Mouse (Mus musculus) adrenal gland, postnatal 10 days (tissue): ENCODE measurements around the gene Slc25a24. TPM values are rescaled to one million over a fixed set of nuclear protein-coding genes. Genes with fewer than 3 reads are reported as not detected.

Experiments
- DNase-seq: peaks from one replicate; pipeline ENCODE4 v3.0.0; 2021; ENCODE audit warnings: mixed read lengths
- long read RNA-seq, 2 experiments: library from polyadenylated mRNA; stranded (forward); transcript quantifications; one replicate each; pipeline ENCODE4 v2.0.0; 2021
- total RNA-seq, 2 experiments: library from RNA; stranded (reverse); gene quantifications; 2 replicates each; pipeline ENCODE4 v1.2.3; 2021

Slc25a24 gene
- 10 to 100 TPM; 26.8 to 31.8 TPM for total RNA-seq
- long read RNA-seq, experiment 1, partial matches to known transcripts, result 4 of 8 reads
- long read RNA-seq, experiment 1, other reads (novel, unspliced or antisense), result 1 of 8 reads
- long read RNA-seq, experiment 2, partial matches to known transcripts, result 0 of 1 reads
- long read RNA-seq, experiment 2, other reads (novel, unspliced or antisense), result 0 of 1 reads

DNA sequence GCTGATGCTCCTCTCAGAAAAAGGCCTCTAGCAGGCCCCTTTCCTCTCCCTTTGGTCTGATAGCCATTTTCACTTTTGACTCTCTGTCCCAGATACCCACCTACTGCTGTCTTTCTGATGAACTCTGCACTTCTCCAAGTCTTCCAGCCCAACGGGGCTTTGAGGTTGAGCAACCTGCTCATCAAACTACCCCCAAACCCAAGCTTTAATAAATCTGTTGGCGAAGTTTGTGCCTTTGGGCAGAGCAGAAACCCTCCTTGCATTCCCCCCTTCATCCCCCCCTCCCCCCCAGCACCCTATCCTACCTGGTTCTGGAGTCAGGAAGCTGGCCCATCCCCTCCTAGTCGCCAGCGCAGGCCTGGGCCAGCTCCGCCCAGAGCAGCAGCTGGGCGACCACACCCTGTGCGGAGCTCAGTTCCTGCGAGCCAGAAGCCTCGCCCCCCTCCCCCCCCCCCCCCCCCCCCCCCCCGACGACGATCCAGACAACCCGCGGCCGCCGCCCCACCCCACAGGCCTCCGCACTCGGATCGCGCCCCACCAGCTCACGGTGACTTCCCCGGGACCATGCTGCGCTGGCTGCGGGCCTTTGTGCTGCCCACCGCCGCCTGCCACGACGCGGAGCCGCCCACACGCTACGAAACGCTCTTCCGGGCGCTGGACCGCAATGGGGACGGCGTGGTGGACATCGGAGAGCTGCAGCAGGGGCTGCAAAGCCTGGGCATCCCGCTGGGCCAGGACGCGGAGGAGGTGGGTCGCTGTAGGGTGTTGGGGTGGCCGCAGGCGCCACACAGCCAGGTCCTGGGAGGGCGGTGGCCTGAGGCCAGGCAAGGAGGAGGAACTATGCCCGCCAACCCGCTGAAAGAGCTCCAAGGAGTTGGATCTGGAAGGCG, at the start of gene Slc25a24:
Gene Slc25a24 (plus strand): TSS at position 509 of the 890 bp plus-strand sequence.
- peak; percentile 68 for DNase-seq

DNA sequence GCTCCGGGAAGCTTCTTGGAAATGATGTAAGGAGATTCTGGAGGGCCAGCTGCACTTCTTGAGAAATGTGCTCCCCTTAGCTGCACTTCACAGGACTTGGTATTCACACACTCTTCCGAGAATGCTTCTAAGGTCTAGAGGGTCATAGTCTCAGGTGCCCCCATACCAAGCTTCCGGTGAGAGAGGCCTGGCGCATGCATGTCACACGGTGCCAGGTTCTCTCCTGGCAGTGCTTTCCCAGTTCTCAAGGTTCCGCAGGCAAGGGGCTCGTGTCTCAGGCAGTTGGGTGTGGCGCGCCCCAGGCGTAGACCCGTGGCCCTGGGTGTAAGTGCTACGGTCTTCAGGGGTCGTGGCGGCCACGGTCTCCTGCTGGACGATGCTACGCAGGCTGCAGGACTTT, 42.8 kb upstream of the Slc25a24 start, which contains the start of gene Slc25a54:
Gene Slc25a54 (plus strand): TSS at position 301 of the 400 bp plus-strand sequence.
- no peak for DNase-seq

DNA sequence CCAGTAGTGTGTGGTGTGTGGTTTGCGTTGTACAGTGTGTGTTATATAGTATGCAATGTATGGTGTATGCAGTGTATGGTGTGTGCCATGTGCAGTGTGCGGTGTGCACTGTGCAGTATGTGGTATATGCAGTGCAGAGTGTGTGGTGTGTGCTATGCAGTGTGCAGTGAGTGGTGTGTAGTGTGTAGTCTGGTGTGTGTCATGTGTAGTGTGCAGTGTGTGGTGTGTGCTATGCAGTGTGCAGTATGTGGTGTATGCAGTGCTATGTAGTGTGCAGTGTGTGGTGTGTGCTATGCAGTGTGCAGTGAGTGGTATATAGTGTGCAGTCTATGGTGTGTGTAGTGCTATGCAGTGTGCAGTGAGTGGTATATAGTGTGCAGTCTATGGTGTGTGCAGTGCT, 38.5 kb upstream of the Slc25a24 start:
- no peak for DNase-seq

DNA sequence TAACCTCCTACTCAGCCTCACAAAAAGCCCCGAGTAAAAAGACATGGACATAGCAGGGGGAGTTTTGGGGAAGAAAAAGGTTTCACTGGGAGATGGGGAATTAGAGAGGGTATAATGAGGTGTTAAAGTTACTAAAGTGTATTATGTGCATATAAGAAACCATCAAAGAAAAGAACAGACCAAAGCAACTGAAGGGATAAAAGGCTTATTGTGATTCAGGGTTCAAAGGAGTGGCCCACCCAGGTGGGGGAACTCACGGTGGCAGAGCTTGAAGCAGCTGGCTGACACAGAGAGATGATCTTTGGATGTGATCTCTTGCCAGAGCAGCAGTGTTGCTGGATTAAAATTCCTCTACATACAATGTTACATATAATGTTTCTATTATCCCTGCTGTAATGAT, 34.5 kb upstream of the Slc25a24 start:
- DNase-seq, result no peak

DNA sequence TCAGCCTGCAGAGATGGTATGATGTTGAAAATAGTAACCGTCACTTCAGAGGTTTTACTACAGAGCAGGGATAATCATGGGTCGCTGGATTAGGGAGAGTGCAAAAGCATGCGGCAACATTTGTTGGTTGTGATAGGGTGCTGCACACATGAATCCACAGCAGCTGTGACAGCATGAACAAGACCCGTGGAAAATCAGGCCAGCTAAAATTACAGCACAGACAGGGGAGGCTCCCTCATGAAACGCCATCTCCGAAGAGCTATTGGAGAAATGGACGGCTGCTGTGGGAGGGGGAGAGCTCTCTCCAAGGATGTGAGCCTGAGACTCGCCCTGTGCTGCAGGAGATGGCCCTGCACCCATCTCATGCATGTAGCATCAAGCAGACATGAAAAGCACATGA, 18.2 kb upstream of the Slc25a24 start:
- no peak for DNase-seq

DNA sequence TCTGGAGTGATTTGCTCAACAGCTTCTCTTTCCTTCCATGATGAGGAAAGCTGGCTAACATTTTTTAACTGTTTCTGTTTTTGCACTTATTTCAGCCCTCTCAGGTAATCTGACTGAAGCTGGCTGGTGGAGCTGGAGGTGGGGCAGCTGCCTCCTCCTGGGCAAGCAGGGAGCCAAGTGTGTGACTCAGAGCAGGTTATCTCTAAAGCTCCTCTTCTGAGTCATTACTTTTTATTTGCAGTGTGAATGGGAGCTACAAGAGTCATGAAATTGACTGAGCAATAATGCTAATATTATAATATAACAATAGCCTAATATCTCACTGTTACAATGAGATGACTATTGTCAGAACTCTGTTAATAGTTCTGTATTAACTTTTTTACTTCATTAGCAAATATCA, 5.8 kb upstream of the Slc25a24 start:
- no peak for DNase-seq

DNA sequence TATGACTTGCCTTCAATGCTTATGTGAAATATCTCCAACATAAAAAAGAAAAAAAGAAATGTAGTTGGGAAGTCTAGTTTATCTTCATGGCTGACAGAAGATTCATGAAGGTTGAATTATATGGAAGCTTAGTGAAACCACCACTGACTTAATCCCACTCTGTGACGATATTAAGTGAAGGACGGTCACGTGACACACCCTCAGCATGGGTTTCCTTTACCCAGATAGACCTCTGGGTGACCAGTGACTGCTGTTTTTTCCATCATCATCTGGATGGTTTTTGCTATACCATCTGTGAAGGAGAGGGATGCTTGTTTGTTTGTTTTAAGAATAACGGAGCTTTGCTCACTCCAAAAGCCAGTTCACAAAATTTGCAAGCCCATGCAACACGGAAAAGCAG, 3.4 kb upstream of the Slc25a24 start:
- DNase-seq, result no peak

DNA sequence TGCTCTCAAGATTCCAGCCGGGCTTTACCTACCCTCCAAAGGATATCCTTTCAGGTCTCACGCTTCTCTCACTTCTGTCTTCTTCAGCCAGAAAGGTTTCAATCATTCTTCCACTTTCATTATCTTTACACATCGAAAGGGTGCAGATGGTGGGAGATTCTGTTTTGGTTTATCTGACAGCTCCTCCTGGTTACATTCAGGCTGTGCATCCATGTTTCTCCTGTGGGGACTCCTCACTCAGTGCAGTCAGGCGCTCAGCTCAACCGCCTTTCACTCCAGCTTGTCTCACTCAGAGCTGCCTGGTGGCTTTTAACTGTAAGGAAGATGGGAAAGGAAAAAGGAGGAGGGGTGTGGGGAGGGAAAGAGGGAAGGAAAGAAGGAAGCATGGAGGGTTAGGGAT, 3.0 kb upstream of the Slc25a24 start:
- no peak for DNase-seq

DNA sequence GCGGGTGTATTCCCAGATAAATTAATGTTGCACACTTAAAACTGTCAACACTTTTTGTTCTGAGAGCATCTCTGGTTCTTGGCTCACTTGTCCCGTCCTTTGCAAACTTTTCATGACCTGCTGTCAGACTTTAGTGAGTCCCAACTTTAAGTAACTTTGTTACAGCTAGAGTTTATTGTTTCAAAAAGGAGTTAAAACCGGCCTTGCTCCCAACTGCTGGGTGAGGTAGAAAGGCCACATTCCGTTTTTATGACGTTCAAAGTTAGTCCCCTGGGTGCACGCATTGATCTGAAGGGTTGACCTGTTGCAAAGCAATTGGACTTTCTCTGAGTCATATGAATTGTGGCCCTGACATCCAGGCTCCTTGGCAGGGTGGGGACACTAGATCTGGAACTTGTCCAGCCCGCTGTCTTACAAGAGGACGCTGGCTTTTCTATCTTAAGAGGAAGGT, 607 bp downstream of the Slc25a24 start:
- DNase-seq, result peak; percentile 75

DNA sequence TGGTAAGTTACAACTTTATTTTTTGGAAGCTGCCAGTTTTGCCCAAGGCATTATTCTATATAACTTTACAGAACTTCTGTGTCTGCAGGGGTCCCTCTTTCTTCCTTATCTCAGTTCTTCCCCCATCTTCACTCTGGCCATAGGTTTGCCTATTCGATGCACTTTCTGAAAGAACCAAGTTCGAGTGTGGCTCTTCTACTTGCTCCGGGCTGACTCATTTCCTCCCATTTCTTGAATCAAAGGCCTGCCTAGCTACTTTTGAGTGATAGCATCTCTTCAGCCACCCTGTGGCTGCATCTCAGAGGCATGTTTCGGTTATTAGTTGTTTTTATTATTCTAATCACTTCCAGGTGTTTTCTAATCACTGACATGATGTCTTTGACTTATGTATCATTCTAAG, 1.1 kb downstream of the Slc25a24 start:
- DNase-seq, result no peak

DNA sequence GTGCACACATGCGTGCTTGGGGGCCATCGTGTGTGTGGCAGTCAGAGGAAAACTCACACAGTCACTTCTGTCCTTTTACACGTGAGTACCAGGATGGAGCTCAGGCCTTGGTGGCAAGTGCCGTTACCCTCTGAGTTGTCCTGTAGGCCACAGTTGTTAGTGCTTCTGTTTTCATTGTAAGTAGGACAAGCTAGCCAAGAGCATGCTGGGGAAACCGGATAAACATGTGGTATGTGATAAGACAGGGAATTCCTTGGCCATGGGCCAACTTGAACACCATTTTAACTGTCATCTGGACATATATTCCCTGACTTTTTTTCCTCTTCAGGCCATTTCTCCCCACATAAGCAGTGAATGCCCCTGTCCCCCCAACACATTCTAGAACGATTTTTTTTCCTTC, 2.6 kb downstream of the Slc25a24 start:
- no peak for DNase-seq

DNA sequence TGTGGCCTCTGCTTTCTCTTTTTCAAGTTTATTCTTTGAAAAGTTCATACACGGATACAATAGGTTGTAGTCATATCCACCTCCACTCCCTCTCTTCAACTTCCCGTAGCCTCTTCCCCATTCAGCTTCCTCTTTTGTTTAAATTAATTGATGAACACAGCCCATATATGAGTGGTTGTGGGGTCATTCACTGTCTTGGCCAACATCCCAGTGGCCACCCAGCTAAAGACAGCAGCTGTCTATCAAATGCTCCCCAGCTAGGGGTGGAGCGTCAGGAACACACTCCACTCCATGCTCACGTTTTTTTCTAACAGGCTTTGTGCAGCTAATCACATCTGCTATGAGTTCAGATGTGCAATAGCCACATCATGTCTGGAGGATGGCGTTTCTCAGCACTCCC, 6.8 kb downstream of the Slc25a24 start:
- DNase-seq, result no peak

DNA sequence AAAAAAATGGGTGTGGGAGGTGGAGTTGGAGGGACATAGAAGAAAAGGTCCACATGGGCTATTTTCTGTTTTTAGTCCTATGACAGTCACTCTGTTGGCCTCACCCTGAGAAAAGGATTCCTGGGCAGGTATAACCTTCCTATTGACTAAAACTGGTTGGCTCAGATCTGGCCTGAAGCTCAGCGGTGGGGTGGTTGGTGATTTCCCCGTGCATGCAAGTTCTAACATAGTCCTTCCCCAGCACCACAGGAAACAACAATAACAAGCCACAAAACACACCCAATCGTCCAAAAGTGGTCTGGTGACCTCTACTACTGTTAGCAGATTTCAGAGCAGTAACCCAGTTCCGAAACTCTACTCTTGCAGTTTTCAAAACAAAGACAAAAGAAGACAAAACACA, 10.0 kb downstream of the Slc25a24 start:
- no peak for DNase-seq

DNA sequence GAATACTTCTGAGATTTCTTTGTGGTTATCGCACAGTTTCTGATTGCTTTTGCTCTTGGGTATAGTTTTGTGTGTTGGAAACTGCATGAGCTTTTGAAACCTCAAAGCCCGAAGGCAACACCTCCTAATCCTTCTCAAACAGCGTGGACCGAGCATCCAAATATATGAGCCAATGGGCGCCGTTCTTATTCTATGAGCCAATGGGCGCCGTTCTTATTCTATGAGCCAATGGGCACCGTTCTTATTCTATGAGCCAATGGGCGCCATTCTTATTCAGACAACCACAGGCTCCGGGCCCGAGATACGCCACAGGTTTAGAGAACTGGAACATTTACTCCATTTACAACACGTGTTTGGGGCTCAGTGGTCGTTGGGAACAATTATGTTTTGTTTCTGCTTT, 11.1 kb downstream of the Slc25a24 start:
- DNase-seq, result no peak

DNA sequence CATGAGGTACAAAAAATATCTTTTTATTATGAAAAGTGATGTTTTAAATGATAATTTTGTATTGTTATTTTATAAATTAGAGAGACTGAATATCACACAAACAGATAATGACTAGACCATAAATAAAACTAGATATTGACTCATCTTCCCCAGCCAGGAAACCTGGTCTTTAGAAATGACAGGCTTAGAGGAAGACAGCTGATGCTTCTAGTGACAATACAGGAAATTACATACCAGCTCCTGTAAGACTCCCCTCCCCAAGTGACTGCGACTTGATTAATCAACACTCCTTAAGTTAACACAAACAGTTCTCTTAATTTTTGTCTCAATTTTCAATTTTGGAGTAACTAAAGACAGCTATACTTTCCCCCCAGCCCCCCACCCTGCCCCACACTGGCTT, 12.4 kb downstream of the Slc25a24 start:
- no peak for DNase-seq

DNA sequence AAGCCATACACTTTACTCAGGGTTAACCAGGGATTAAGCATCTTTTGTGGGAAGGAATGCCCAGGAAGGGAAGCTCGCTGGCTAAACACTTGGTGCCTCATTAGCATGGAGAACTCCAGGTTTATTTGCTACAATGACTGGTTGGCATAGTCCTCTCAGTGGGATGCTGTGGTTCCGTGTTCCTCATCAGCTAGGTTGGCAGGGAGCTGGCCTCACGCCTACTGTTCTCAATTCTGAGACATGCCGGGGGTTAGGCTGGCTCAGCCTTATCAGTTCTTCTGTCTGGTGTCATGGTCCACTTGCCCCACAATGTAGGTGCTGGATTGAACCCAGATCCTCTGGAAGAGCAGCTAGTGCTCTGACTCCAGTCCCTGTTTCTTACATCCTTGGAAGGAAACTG, 29.6 kb downstream of the Slc25a24 start:
- no peak for DNase-seq

DNA sequence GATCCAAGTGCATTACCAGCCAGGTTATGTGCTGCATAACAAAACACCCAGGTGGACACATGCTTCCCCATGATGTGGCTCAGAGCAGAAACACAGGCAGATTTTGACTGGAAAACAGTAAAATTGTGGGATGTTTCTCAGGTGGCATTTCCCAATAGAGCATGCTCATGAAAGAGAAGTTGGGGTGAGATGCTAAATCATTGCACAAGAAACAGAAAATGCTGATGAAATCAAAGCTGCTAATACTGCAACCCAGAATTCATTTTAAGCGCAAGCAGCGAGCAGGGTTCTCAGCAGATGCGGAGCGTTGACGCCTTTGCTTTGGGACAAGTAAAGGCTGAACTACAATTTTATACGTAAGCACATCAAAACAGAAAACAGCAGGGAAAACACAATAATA, 30.5 kb downstream of the Slc25a24 start:
- no peak for DNase-seq

DNA sequence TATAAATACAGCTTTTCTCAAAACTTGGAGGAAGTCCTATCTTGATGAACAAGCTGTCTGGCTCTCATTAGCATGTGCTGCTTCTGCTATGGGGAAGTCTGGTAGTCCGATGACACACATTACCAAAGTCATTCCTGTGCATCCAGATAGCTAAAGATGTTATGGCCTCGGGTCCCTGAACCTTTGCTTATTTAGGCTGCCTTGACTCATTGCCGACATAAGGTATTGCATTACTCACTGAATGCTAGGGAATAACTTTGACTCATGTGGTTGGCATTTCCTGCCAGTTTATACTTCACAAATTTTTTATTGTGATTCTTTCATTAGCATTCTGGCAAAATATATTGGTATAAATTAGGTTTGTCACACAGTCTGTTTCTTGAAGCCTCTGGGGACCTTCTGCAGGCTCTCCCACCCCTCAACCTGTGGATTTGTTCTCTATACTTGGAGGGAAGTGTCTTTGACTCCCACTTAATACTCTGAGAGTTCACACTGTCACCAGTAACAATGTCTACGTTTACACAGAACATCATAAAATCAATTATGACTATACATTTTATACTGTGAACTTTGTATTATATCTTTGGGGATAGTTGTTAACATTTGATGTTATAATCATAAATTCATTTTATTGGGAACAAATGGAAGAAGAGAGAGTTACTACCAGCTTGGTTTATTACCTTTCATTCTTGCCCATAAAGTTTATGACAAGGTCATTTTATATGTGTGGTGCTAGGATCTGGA, 33.1 kb downstream of the Slc25a24 start:
- no peak for DNase-seq

DNA sequence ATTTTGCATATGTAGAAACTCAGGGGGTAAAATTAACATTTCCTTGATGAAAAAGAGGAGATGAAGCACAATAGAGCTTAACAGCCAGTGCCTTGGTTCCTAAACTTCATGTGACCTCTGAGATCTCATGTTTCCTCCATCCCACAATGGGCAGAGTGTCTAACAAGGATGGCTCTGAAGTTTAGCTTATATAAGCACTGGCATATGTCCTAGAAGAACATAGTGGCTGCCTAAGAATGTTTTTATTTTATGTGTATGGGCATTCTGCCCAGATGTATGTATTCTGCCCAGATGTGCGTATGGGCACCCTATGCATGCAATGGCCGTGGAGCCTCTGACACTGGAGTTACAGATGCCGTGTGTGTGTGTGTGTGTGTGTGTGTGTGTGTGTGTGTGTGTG, 34.5 kb downstream of the Slc25a24 start:
- no peak for DNase-seq

DNA sequence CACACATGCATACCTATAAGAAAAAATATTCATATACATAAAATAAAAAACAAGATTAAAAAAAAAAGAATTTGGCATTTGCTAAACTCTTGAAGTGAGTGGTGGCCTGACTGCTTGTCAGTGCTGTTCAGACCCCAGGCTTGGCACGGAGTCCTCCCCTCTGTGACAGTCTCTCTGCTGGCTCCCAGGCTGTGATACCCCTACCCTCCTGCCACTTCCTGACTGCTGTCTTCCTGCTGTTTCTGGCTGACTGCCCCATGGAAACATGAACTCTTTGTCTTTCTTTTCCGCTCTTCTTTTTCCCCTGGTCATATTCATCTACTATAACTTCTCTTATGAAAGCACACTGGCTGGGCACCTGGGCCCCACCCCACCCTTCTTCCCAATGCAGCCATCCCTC, 41.1 kb downstream of the Slc25a24 start:
- DNase-seq, result no peak

DNA sequence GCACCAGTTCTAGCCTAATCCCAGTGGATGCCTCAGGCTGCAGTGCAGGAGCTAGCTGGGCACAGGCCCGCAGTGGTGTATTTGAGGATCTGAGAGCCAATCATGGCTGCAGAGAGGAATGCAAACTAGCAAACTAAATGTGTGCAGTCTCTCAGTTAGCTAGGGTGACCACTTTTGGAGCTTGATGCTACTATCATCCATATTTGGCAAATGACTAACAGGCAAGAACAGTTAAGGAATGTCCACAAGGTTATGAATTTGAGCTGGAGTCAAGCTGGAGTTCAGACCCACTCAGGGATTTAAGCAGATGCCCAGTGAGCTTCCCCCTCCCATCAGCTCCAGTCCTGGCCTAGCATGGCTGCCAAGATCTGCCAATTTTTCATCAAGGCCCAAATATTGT, 41.7 kb downstream of the Slc25a24 start:
- no peak for DNase-seq

DNA sequence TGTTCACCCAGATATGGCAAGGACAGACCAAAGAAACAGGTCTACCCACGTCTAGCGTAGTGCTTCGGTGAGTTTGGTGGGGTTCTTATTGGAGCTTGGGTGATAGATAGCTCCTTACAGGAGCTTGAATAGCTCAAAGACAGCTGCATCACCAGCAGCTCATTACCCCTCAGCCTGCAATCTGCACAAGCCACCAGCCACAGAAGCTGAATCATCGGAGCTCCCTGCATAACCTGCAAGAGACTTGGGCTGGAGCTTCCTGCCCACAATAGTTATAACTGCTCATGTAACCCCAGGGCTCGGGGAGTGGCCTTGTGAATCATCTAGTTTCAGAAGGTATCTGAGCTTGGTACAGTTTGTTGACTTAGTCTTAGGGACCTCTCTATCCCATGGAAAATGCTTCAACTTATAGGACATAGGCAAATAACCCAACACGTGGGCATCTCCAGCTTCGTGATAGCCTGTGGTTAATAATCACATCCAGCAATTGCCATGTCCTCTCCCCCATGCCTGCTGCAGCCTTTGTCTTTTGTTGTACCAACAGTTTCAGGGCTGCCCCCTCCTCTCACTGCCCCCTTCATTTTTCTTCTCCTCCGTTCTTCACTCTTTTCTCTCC, 42.4 kb downstream of the Slc25a24 start:
- no peak for DNase-seq

DNA sequence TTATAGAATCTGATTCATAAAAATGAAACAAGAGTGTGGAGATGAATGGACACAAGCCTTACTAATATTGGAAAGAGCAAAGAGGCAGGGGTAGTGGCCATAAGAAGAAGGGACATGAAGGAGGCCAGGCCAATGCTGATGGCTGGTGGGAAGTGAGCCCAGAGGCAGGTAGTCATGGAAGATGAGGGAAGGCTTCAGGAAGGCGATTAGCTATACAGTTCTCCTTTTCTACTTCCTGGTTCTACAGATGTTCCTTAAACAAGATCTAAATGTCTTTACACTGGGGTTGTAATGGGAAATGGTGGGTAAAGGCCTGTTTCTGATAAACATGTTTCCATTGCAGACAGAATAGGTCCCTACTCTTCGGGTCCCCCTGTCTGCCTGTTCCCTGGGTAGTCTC, 46.2 kb downstream of the Slc25a24 start:
- no peak for DNase-seq
